Mouse (Mus musculus): ENCODE data around the gene Eef1akmt1.

Eef1akmt1 gene

GRCm38 (mm10) chr14:57524671-57525387, 46.6 kb downstream of the Eef1akmt1 start, which contains the start of gene Il17d:
TSS of gene Il17d (plus strand) at chr14:57524777.
- DNase-seq (ENCODE audit: low read depth, low spot score), result no peak

- DNase-seq (ENCODE audit: low read depth, low spot score), result no peak
Observed at GRCm38 (mm10) chr14:57523762-57524161, 47.6 kb downstream of the Eef1akmt1 start.

- no peak for DNase-seq (ENCODE audit: low read depth, low spot score)
Observed at GRCm38 (mm10) chr14:57517001-57517400, 54.4 kb downstream of the Eef1akmt1 start.

GRCm38 (mm10) chr14:57515156-57515762, 56.2 kb downstream of the Eef1akmt1 start:
- no peak for DNase-seq (ENCODE audit: low read depth, low spot score)

GRCm38 (mm10) chr14:57509554-57509953, 61.9 kb downstream of the Eef1akmt1 start:
- no peak for DNase-seq (ENCODE audit: low read depth, low spot score)

GRCm38 (mm10) chr14:57503729-57504128, 67.7 kb downstream of the Eef1akmt1 start:
- no peak for DNase-seq (ENCODE audit: low read depth, low spot score)
